Mouse (Mus musculus): ENCODE results near the gene Cmip.

DNA sequence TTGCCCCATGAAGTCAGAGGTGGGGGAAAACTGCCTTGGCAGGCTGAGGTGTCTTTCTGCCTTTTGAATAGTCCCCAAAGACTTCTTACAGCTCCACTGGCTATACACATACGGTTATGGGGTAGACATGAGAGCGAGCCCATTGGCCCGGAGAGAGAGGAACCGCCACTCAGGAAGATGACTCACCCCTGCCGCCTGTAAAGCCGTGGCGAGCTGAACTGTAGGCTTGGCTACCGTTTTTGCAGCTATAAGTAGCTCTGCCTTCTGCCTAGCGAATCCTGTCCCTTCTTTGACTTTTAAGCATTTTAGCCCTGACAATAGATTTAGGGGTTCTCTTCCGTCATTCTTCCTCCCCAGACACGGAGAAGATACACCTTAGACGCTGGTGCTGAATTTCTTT is 47.7 kb upstream of the Cmip start:
- TF ChIP-seq CTCF (IDR thresholded peaks at IDR 0.05; ENCODE audit: borderline replicate concordance, control insufficient read depth, extremely low read depth, insufficient read depth, low read length, poor library complexity) (no peak), POLR2A (IDR thresholded peaks at IDR 0.05; ENCODE audit: control insufficient read depth, extremely low read depth, insufficient read depth, low read length, poor library complexity) (no peak)
